Mouse (Mus musculus) MEL (cell line): ENCODE data around the gene Myl6b. TPM values are rescaled to one million over a fixed set of nuclear protein-coding genes. Genes with fewer than 3 reads are reported as not detected.

Source experiments
- DNase-seq: peaks from one replicate; pipeline ENCODE4 v3.0.0; 2011; ENCODE audit warnings: low read depth, low spot score
- H3K27ac ChIP-seq: 2 replicates; pipeline ENCODE4 v1.5.1; 2012; ENCODE audit warnings: low read depth, mild to moderate bottlenecking, control low read depth, low read length, moderate library complexity; ENCODE audit not compliant: control insufficient read depth
- H3K27me3 ChIP-seq, 2 experiments: fragments of 150-350 bp in 1 of 2; sonication (generic) in 1 of 2; 2 replicates each; pipeline ENCODE4 v1.6.1; 2012; ENCODE audit warnings: low read length in 2 of 2, mild to moderate bottlenecking in 2 of 2, improper control_type of control experiment in 1 of 2, moderate library complexity in 1 of 2; ENCODE audit not compliant: insufficient read depth in 2 of 2, control insufficient read depth in 1 of 2
- H3K36me3 ChIP-seq, 2 experiments: 2 replicates each; pipeline ENCODE4 v1.6.1; 2012 to 2014; ENCODE audit warnings: low read length in 2 of 2, improper control_type of control experiment in 1 of 2, inconsistent platforms in 1 of 2, mild to moderate bottlenecking in 1 of 2; ENCODE audit not compliant: insufficient read depth in 2 of 2, control insufficient read depth in 1 of 2
- H3K4me1 ChIP-seq, 2 experiments: fragments of 150-350 bp in 1 of 2; sonication (generic) in 1 of 2; 2 replicates each; pipeline ENCODE4 v1.6.1; 2012; ENCODE audit warnings: low read length in 2 of 2, improper control_type of control experiment in 1 of 2, mild to moderate bottlenecking in 1 of 2; ENCODE audit not compliant: insufficient read depth in 2 of 2, control insufficient read depth in 1 of 2
- H3K4me3 ChIP-seq, 2 experiments: fragments of 150-350 bp in 1 of 2; sonication (generic) in 1 of 2; 2 replicates each; pipeline ENCODE4 v1.5.1; 2012; ENCODE audit warnings: low read depth in 2 of 2, low read length in 2 of 2, mild to moderate bottlenecking in 2 of 2, moderate library complexity in 2 of 2, control low read depth in 1 of 2, improper control_type of control experiment in 1 of 2; ENCODE audit not compliant: control insufficient read depth in 1 of 2, insufficient read depth in 1 of 2
- H3K79me2 ChIP-seq: 2 replicates; pipeline ENCODE4 v1.6.1; 2012; ENCODE audit warnings: mild to moderate bottlenecking, low read length, moderate library complexity; ENCODE audit not compliant: control insufficient read depth, poor library complexity, insufficient read depth
- H3K9ac ChIP-seq: 2 replicates; pipeline ENCODE4 v1.6.1; 2012; ENCODE audit warnings: low read depth, mild to moderate bottlenecking, control low read depth, low read length, moderate library complexity; ENCODE audit not compliant: control insufficient read depth, poor library complexity, severe bottlenecking
- H3K9me3 ChIP-seq: fragments of 150-350 bp; sonication (generic); replicated peaks from 2 replicates; pipeline ENCODE4 v1.6.1; 2012; ENCODE audit warnings: mild to moderate bottlenecking, low read length, improper control_type of control experiment, moderate library complexity; ENCODE audit not compliant: insufficient read depth
- BHLHE40 ChIP-seq: IDR thresholded peaks from 2 replicates; pipeline ENCODE4 v1.6.1; 2012; ENCODE audit warnings: low read depth, mild to moderate bottlenecking, inconsistent platforms, low read length, improper control_type of control experiment, borderline replicate concordance
- CHD1 ChIP-seq: IDR thresholded peaks from 2 replicates; pipeline ENCODE4 v1.6.1; 2012; ENCODE audit warnings: low read depth, mild to moderate bottlenecking, inconsistent platforms, low read length, improper control_type of control experiment
- CHD2 ChIP-seq: IDR thresholded peaks from 2 replicates; pipeline ENCODE4 v1.6.1; 2011; ENCODE audit warnings: low read length, improper control_type of control experiment
- E2F4 ChIP-seq: IDR thresholded peaks from 2 replicates; pipeline ENCODE4 v1.6.1; 2011; ENCODE audit warnings: low read depth, low read length, improper control_type of control experiment, borderline replicate concordance
- ELF1 ChIP-seq: IDR thresholded peaks from 2 replicates; pipeline ENCODE4 v1.6.1; 2014; ENCODE audit warnings: low read depth, mild to moderate bottlenecking, inconsistent platforms, low read length, improper control_type of control experiment, moderate library complexity
- EP300 ChIP-seq, 2 experiments: IDR thresholded peaks; 2 replicates each; pipeline ENCODE4 v1.6.1; 2011; ENCODE audit warnings: improper control_type of control experiment in 2 of 2, low read length in 2 of 2, low read depth in 1 of 2, mild to moderate bottlenecking in 1 of 2
- ETS1 ChIP-seq: IDR thresholded peaks from 2 replicates; pipeline ENCODE4 v1.6.1; 2012; ENCODE audit warnings: low read depth, mild to moderate bottlenecking, inconsistent platforms, low read length, improper control_type of control experiment, moderate library complexity
- GABPA ChIP-seq: IDR thresholded peaks from 2 replicates; pipeline ENCODE4 v1.6.1; 2012; ENCODE audit warnings: low read depth, mild to moderate bottlenecking, inconsistent platforms, low read length, improper control_type of control experiment, moderate library complexity
- GATA1 ChIP-seq: IDR thresholded peaks from 2 replicates; pipeline ENCODE4 v1.6.1; 2011; ENCODE audit warnings: low read depth, low read length, improper control_type of control experiment
- KAT2A ChIP-seq: conservative IDR thresholded peaks from 2 replicates; pipeline ENCODE4 v1.6.1; 2012; ENCODE audit warnings: low read depth, low read length, improper control_type of control experiment, inconsistent platforms
- MAX ChIP-seq: IDR thresholded peaks from 2 replicates; pipeline ENCODE4 v1.6.1; 2011; ENCODE audit warnings: low read length, improper control_type of control experiment
- MAZ ChIP-seq: IDR thresholded peaks from 2 replicates; pipeline ENCODE4 v1.6.1; 2012; ENCODE audit warnings: low read depth, mild to moderate bottlenecking, inconsistent platforms, low read length, improper control_type of control experiment
- MXI1 ChIP-seq: IDR thresholded peaks from 2 replicates; pipeline ENCODE4 v1.6.1; 2011; ENCODE audit warnings: mild to moderate bottlenecking, low read depth, low read length, improper control_type of control experiment
- MYC ChIP-seq: IDR thresholded peaks from 2 replicates; pipeline ENCODE4 v1.6.1; 2011; ENCODE audit warnings: low read depth, mild to moderate bottlenecking, low read length, improper control_type of control experiment, moderate library complexity
- NRF1 ChIP-seq: IDR thresholded peaks from 2 replicates; pipeline ENCODE4 v1.6.1; 2014; ENCODE audit warnings: low read depth, mild to moderate bottlenecking, inconsistent platforms, low read length, improper control_type of control experiment, moderate library complexity; ENCODE audit not compliant: poor library complexity, insufficient read depth, severe bottlenecking
- POLR2A ChIP-seq, 2 experiments: IDR thresholded peaks; 2 replicates each; pipeline ENCODE4 v1.6.1; 2011 to 2012; ENCODE audit warnings: low read length in 2 of 2, mild to moderate bottlenecking in 2 of 2, control low read depth in 1 of 2, improper control_type of control experiment in 1 of 2, low read depth in 1 of 2, moderate library complexity in 1 of 2; ENCODE audit not compliant: control insufficient read depth in 1 of 2, insufficient read depth in 1 of 2, poor library complexity in 1 of 2
- POLR2AphosphoS2 ChIP-seq: IDR thresholded peaks from 2 replicates; pipeline ENCODE4 v1.6.1; 2011; ENCODE audit warnings: low read length, improper control_type of control experiment
- RAD21 ChIP-seq: IDR thresholded peaks from 2 replicates; pipeline ENCODE4 v1.6.1; 2011; ENCODE audit warnings: mild to moderate bottlenecking, low read depth, low read length, improper control_type of control experiment
- RCOR1 ChIP-seq: IDR thresholded peaks from 2 replicates; pipeline ENCODE4 v1.6.1; 2012; ENCODE audit warnings: low read depth, mild to moderate bottlenecking, inconsistent platforms, low read length, improper control_type of control experiment
- SIN3A ChIP-seq: IDR thresholded peaks from 2 replicates; pipeline ENCODE4 v1.6.1; 2012; ENCODE audit warnings: low read length, improper control_type of control experiment, inconsistent platforms
- TAL1 ChIP-seq: IDR thresholded peaks from 2 replicates; pipeline ENCODE4 v1.6.1; 2012; ENCODE audit warnings: mild to moderate bottlenecking, inconsistent platforms, low read length, moderate library complexity, mixed read lengths
- TBP ChIP-seq: IDR thresholded peaks from 2 replicates; pipeline ENCODE4 v1.8.0; 2011; ENCODE audit warnings: low read depth, low read length, improper control_type of control experiment
- TCF12 ChIP-seq: IDR thresholded peaks from 2 replicates; pipeline ENCODE4 v1.6.1; 2014; ENCODE audit warnings: low read depth, mild to moderate bottlenecking, inconsistent platforms, low read length, improper control_type of control experiment, moderate library complexity
- UBTF ChIP-seq: IDR thresholded peaks from 2 replicates; pipeline ENCODE4 v1.6.1; 2012; ENCODE audit warnings: low read depth, mild to moderate bottlenecking, inconsistent platforms, low read length, improper control_type of control experiment, moderate library complexity, borderline replicate concordance; ENCODE audit not compliant: insufficient read depth
- USF2 ChIP-seq, 2 experiments: IDR thresholded peaks; 2 replicates each; pipeline ENCODE4 v1.6.1; 2011 to 2012; ENCODE audit warnings: improper control_type of control experiment in 2 of 2, low read length in 2 of 2, borderline replicate concordance in 1 of 2, inconsistent platforms in 1 of 2, low read depth in 1 of 2, mild to moderate bottlenecking in 1 of 2; ENCODE audit not compliant: insufficient read depth in 1 of 2
- ZC3H11A ChIP-seq: IDR thresholded peaks from 2 replicates; pipeline ENCODE4 v1.6.1; 2012; ENCODE audit warnings: low read depth, mild to moderate bottlenecking, inconsistent platforms, low read length, improper control_type of control experiment
- ZKSCAN1 ChIP-seq: IDR thresholded peaks from 2 replicates; pipeline ENCODE4 v1.6.1; 2012; ENCODE audit warnings: low read depth, mild to moderate bottlenecking, inconsistent platforms, low read length, improper control_type of control experiment, moderate library complexity
- polyA plus RNA-seq, 2 experiments: library from polyadenylated mRNA; stranded (reverse) in 1 of 2; unstranded in 1 of 2; fragments of >175 nt in 1 of 2; fragments of >200 nt in 1 of 2; gene quantifications; 2 replicates each; pipeline versions ENCODE4 v1.2.1 to v1.2.4; 2012; ENCODE audit warnings: low replicate concordance in 2 of 2, low read depth in 1 of 2; ENCODE audit not compliant: insufficient read length in 2 of 2, insufficient read depth in 1 of 2, missing spikeins in 1 of 2
- total RNA-seq: library from RNA; depleted of rRNA; stranded (reverse); fragments of 300-350 nt; gene quantifications from 2 replicates; pipeline ENCODE4 v1.2.3, GENCODE M21; 2012

Gene Myl6b
- total and polyA plus RNA-seq, 3 experiments: 1.8 to 18.8 TPM; not detected in 1

GRCm38 (mm10) chr10:128504012-128504411 is 5.5 kb upstream of the Myl6b start:
- peaks cover 11 to 21% of the 10 kb centered on the region in 2 experiments for H3K4me1 ChIP-seq
- DNase-seq: peak; percentile 40
- peak overlapping the region in 1 of 2 experiments; percentile 7; a peak in 1 of 4 replicates for H3K4me3 ChIP-seq
- peak overlapping the region; percentile 78 for H3K27ac ChIP-seq
- H3K36me3 ChIP-seq: peaks cover 0 to 20% of the 10 kb centered on the region in 2 experiments; a peak in 2 of 4 replicates
- no peaks in the 10 kb centered on the region for H3K27me3 ChIP-seq
- H3K79me2 ChIP-seq: no peaks in the 10 kb centered on the region; the same call in 1 of the 2 replicates
- peak overlapping the region; percentile 42 for H3K9ac ChIP-seq
- TF ChIP-seq E2F4: no peak
- TF ChIP-seq ELF1: no peak
- no peak for TF ChIP-seq MXI1
- TF ChIP-seq TBP: no peak
- TF ChIP-seq SIN3A: no peak
- no peak for TF ChIP-seq UBTF
- TF ChIP-seq ZKSCAN1: no peak
- peak in 1 of 2 experiments; percentile 69; a peak in 2 of 4 replicates for TF ChIP-seq EP300 (IDR thresholded peaks at IDR 0.05; ENCODE audit: low read depth in 1 of 2, low read length in 2 of 2)
- no peak for TF ChIP-seq NRF1
- TF ChIP-seq MAX: no peak
- no peak for TF ChIP-seq TAL1
- no peak for TF ChIP-seq RAD21
- TF ChIP-seq CHD1: no peak
- TF ChIP-seq USF2 (IDR thresholded peaks at IDR 0.05; ENCODE audit: borderline replicate concordance in 1 of 2, insufficient read depth in 1 of 2, low read depth in 1 of 2, low read length in 2 of 2): no peak
- no peak for TF ChIP-seq POLR2A (IDR thresholded peaks at IDR 0.05; ENCODE audit: control insufficient read depth in 1 of 2, insufficient read depth in 1 of 2, low read depth in 1 of 2, low read length in 2 of 2, poor library complexity in 1 of 2)
- no peak for TF ChIP-seq MAZ
- TF ChIP-seq CHD2: no peak
- TF ChIP-seq TCF12: peak; percentile 60; the same call in 1 of the 2 replicates
- no peak for TF ChIP-seq POLR2AphosphoS2
- no peak for TF ChIP-seq ZC3H11A
- TF ChIP-seq RCOR1: peak; percentile 46; the same call in 1 of the 2 replicates
- no peak for TF ChIP-seq MYC
- no peak for TF ChIP-seq GATA1
- no peak for TF ChIP-seq GABPA
- no peak for TF ChIP-seq BHLHE40
- no peak for TF ChIP-seq KAT2A
- peak; percentile 38; the same call in 1 of the 2 replicates for TF ChIP-seq ETS1
- H3K9me3 ChIP-seq: no peaks in the 10 kb centered on the region
